Mouse (Mus musculus): ENCODE results near the gene Gm29776. TPM values are rescaled to one million over a fixed set of nuclear protein-coding genes. Genes with fewer than 3 reads are reported as not detected.

Gm29776 gene
- total and polyA plus RNA-seq, 3 experiments, result not detected

DNA sequence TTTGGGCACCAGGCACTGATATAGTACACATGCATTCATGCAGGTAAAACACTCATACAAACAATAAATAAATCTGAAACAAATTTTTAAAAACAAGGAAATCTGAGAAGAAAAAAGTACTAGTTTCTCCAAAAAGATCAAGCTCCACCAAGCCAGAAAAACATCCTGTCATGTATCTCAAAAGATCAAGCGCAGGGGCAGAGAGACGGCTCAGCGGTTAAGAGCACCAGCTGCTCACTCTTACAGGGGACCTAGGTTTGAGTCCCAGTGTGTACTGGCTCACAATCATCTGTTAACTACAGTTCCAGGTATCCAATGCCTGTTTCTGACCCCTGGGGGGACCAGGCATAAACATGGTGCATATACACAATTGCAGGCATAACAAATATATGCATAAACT, 16.2 kb downstream of the Gm29776 start:
- H3K9ac ChIP-seq (ENCODE audit: insufficient read depth, low read depth), result no peak overlapping the region

DNA sequence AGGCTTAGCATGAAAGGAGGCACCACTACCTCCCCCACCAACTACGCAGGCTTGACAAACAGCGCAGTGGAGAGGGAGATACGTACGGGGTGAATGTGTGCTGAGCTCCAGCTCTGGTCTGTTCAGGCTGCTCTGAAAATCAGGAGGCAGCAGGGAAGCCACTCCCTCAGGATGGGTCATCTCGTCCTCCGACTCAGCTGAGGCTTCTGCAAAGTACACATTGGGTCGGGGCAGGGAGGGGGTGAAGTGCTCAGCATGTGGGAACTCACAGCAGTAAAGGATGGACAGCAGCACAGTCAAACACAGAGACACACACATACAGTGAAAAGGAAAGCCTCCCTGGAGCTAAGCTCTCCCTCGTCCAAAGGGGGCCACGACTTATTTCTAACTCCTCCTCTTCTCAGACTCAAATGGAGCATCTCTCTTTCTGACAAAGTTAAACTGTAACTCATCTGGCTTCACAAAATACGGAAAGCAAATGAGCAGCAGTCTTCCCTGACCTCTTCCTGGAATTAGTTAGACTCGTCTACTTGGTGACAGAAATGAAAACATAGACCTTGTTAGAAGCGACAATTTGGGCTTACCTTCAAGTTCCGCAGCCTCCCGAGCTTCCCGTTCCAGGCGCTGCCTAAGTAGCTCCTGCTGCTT, 19.9 kb downstream of the Gm29776 start:
- TF ChIP-seq ETS1 (conservative IDR thresholded peaks at IDR 0.05; ENCODE audit: low read depth, low read length) (no peak), SIN3A (IDR thresholded peaks at IDR 0.05; ENCODE audit: low read length) (no peak), MAFK (IDR thresholded peaks at IDR 0.05; ENCODE audit: insufficient replicate concordance, low read length) (no peak), GABPA (IDR thresholded peaks at IDR 0.05; ENCODE audit: insufficient replicate concordance, low read depth, low read length) (no peak), POLR2A (IDR thresholded peaks at IDR 0.05; ENCODE audit: low read depth, low read length) (no peak), CTCF (conservative IDR thresholded peaks at IDR 0.05 in 1 of 2, IDR thresholded peaks at IDR 0.05 in 1 of 2; ENCODE audit: low read depth in 2 of 2, low read length in 2 of 2) (no peak), CHD1 (IDR thresholded peaks at IDR 0.05; ENCODE audit: low read depth, low read length) (no peak)
- no peaks in the 10 kb centered on the region for H3K9me3 ChIP-seq (replicated peaks; ENCODE audit: low read length)
- peaks cover 50 to 83% of the 10 kb centered on the region in 2 experiments for H3K36me3 ChIP-seq (replicated peaks in 1 of 2; ENCODE audit: control insufficient read depth in 1 of 2, insufficient read depth in 1 of 2, low read length in 1 of 2)
- H3K4me3 ChIP-seq (replicated peaks in 1 of 3; ENCODE audit: low read depth in 2 of 3, low read length in 2 of 3, poor library complexity in 1 of 3), result no peak overlapping the region
- no peak overlapping the region for H3K9ac ChIP-seq (ENCODE audit: insufficient read depth, low read depth)
- H3K4me1 ChIP-seq (ENCODE audit: control insufficient read depth in 1 of 2, insufficient read depth in 2 of 2), result peaks cover 2 to 9% of the 10 kb centered on the region in 2 experiments; a peak in 3 of 4 replicates
- in situ Hi-C loops (cut with MboI; ENCODE audit: low pct_ligation_motif_present, low pct_unique_long_range_greater_than_20kb, low sequenced_read_pairs), result no loop called here
- H3K27ac ChIP-seq (ENCODE audit: insufficient read depth, low read depth), result no peak overlapping the region
- H3K79me2 ChIP-seq (replicated peaks; ENCODE audit: control insufficient read depth, extremely low read depth, insufficient read depth, poor library complexity, severe bottlenecking), result peaks cover 22% of the 10 kb centered on the region
- no peaks in the 10 kb centered on the region for H3K27me3 ChIP-seq (replicated peaks)
- H3K4me2 ChIP-seq (ENCODE audit: insufficient read depth, low read depth, poor library complexity, severe bottlenecking), result no peak overlapping the region
- DNase-seq (ENCODE audit: extremely low read depth), result no peak
- dilution Hi-C loops (cut with MboI; ENCODE audit: extremely low pct_ligation_motif_present, extremely low pct_unique_long_range_greater_than_20kb, low sequenced_read_pairs), result no loop called here

More for the DNA sequence above, 16.2 kb downstream of the Gm29776 start:
- peaks cover 46% of the 10 kb centered on the region for H3K79me2 ChIP-seq (replicated peaks; ENCODE audit: control insufficient read depth, extremely low read depth, insufficient read depth, poor library complexity, severe bottlenecking)
- dilution Hi-C loops (cut with MboI; ENCODE audit: extremely low pct_ligation_motif_present, extremely low pct_unique_long_range_greater_than_20kb, low sequenced_read_pairs) (no loop called here), in situ Hi-C loops (cut with MboI; ENCODE audit: low pct_ligation_motif_present, low pct_unique_long_range_greater_than_20kb, low sequenced_read_pairs) (no loop called here)
- H3K27ac ChIP-seq (ENCODE audit: insufficient read depth, low read depth), result no peak overlapping the region
- no peak overlapping the region for H3K4me3 ChIP-seq (replicated peaks in 1 of 3; ENCODE audit: low read depth in 2 of 3, low read length in 2 of 3, poor library complexity in 1 of 3)
- H3K4me2 ChIP-seq (ENCODE audit: insufficient read depth, low read depth, poor library complexity, severe bottlenecking), result no peak overlapping the region
- peaks cover 28 to 55% of the 10 kb centered on the region in 2 experiments for H3K36me3 ChIP-seq (replicated peaks in 1 of 2; ENCODE audit: control insufficient read depth in 1 of 2, insufficient read depth in 1 of 2, low read length in 1 of 2)
- DNase-seq (ENCODE audit: extremely low read depth), result no peak
- no peak for TF ChIP-seq NELFE (IDR thresholded peaks at IDR 0.05; ENCODE audit: low read depth, low read length)
- no peak for TF ChIP-seq SMC3 (IDR thresholded peaks at IDR 0.05; ENCODE audit: low read depth, low read length)
- no peak for TF ChIP-seq SIN3A (IDR thresholded peaks at IDR 0.05; ENCODE audit: low read length)
- no peak for TF ChIP-seq KAT2A (IDR thresholded peaks at IDR 0.05; ENCODE audit: insufficient replicate concordance, low read length)
- TF ChIP-seq USF2 (conservative IDR thresholded peaks at IDR 0.05; ENCODE audit: low read depth, low read length), result no peak
- no peak for TF ChIP-seq ZKSCAN1 (IDR thresholded peaks at IDR 0.05; ENCODE audit: borderline replicate concordance, low read depth, low read length)
- H3K9me3 ChIP-seq (replicated peaks; ENCODE audit: low read length), result no peaks in the 10 kb centered on the region
- H3K4me1 ChIP-seq (ENCODE audit: control insufficient read depth in 1 of 2, insufficient read depth in 2 of 2), result peaks cover 2 to 23% of the 10 kb centered on the region in 2 experiments; a peak in 3 of 4 replicates
- H3K27me3 ChIP-seq (replicated peaks), result no peaks in the 10 kb centered on the region

GRCm38 (mm10) chr14:54676290-54676689, 22.3 kb downstream of the Gm29776 start:
- no peak overlapping the region for H3K9ac ChIP-seq (ENCODE audit: insufficient read depth, low read depth)
- H3K4me1 ChIP-seq (ENCODE audit: control insufficient read depth in 1 of 2, insufficient read depth in 2 of 2), result peaks cover 0 to 2% of the 10 kb centered on the region in 2 experiments; a peak in 1 of 4 replicates
- no peak overlapping the region for H3K4me2 ChIP-seq (ENCODE audit: insufficient read depth, low read depth, poor library complexity, severe bottlenecking)
- DNase-seq (ENCODE audit: extremely low read depth), result no peak
- no peak overlapping the region for H3K4me3 ChIP-seq (replicated peaks in 1 of 3; ENCODE audit: low read depth in 2 of 3, low read length in 2 of 3, poor library complexity in 1 of 3)
- in situ Hi-C loops (cut with MboI; ENCODE audit: low pct_ligation_motif_present, low pct_unique_long_range_greater_than_20kb, low sequenced_read_pairs), result no loop called here
- dilution Hi-C loops (cut with MboI; ENCODE audit: extremely low pct_ligation_motif_present, extremely low pct_unique_long_range_greater_than_20kb, low sequenced_read_pairs), result no loop called here
- no peaks in the 10 kb centered on the region for H3K9me3 ChIP-seq (replicated peaks; ENCODE audit: low read length)
- no peaks in the 10 kb centered on the region for H3K27me3 ChIP-seq (replicated peaks)
- peaks cover 48 to 82% of the 10 kb centered on the region in 2 experiments for H3K36me3 ChIP-seq (replicated peaks in 1 of 2; ENCODE audit: control insufficient read depth in 1 of 2, insufficient read depth in 1 of 2, low read length in 1 of 2)
- H3K27ac ChIP-seq (ENCODE audit: insufficient read depth, low read depth), result no peak overlapping the region
- peaks cover 8% of the 10 kb centered on the region; the same call in 1 of the 2 replicates for H3K79me2 ChIP-seq (replicated peaks; ENCODE audit: control insufficient read depth, extremely low read depth, insufficient read depth, poor library complexity, severe bottlenecking)
- no peak for TF ChIP-seq ETS1 (conservative IDR thresholded peaks at IDR 0.05; ENCODE audit: low read depth, low read length)
- no peak for TF ChIP-seq E2F4 (IDR thresholded peaks at IDR 0.05; ENCODE audit: insufficient replicate concordance, low read depth, low read length)
- no peak for TF ChIP-seq RAD21 (IDR thresholded peaks at IDR 0.05; ENCODE audit: low read depth, low read length)
- no peak for TF ChIP-seq CTCF (conservative IDR thresholded peaks at IDR 0.05 in 1 of 2, IDR thresholded peaks at IDR 0.05 in 1 of 2; ENCODE audit: low read depth in 2 of 2, low read length in 2 of 2)
- no peak for TF ChIP-seq RCOR1 (conservative IDR thresholded peaks at IDR 0.05; ENCODE audit: low read depth, low read length)
- TF ChIP-seq ZKSCAN1 (IDR thresholded peaks at IDR 0.05; ENCODE audit: borderline replicate concordance, low read depth, low read length), result no peak
- TF ChIP-seq MAFK (IDR thresholded peaks at IDR 0.05; ENCODE audit: insufficient replicate concordance, low read length), result no peak
- TF ChIP-seq ZC3H11A (IDR thresholded peaks at IDR 0.05; ENCODE audit: low read depth, low read length), result no peak
- TF ChIP-seq IRF4 (IDR thresholded peaks at IDR 0.05; ENCODE audit: low read depth, low read length), result no peak
- TF ChIP-seq NRF1 (IDR thresholded peaks at IDR 0.05; ENCODE audit: low read depth, low read length), result no peak
